9 mouse cellular contexts compared by ENCODE assay signal in the genomic region with DNA sequence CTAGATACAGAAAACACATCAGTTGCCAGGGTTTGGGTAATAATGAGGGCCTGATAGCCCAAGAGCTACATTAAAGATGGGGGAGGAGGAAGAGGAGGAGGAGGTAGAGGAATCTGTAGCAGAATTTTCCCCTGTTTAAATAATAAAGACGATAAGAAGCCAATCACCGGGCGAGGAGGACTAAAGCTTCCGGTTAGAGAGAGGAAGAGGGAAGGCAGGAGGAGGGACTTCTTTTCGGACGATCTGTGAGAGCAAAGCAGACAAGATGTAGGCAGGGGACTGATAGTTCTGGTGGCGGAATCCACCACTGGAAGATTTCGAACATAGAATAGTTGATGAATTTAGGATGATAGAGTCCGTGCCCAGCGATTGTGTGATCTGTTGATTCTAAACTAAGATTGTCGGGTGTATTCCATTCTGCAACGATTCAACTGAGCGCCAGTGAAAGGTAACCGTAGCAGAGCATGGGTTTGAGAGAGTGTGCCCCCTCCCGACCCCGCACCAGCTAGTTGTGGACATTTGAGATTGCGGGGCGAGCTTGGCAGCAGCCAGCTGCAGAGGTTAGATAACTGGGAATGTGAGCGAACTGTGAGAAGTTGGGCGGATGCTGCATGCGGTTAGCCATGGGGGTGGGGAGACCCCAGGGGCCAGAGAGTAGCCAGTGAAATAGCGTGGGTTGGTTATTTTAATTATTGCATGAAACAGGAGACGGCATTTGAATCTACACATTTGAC. TPM values are rescaled to one million over a fixed set of nuclear protein-coding genes. Genes with fewer than 3 reads are reported as not detected.
DNase-seq lines count a peak whose midpoint lies in the region; ATAC-seq lines count a peak whose summit lies in the region.
"Had no signal": no experiment of that assay in that cellular context is flagged by ENCODE, and none has a peak within 500 bp of the region (broad histone marks: within the 10 kb centered on the region; RNA-seq: fewer than 3 reads in every experiment).

No protein-coding gene starts in this region.

- no peak for DNase-seq in hindbrain, embryonic 14.5 days (ENCODE audit: low spot score)
- peak; percentile 86 for DNase-seq in R1 (ENCODE audit: low read depth, low spot score)
- DNase-seq in gastrocnemius, adult 18-20 months (ENCODE audit: low spot score): no peak
- DNase-seq in embryo, embryonic 10.5 days (ENCODE audit: low spot score): no peak
- no peak for DNase-seq in frontal cortex, postnatal 14 days (ENCODE audit: low spot score in 2 of 2)

- H3K27me3 ChIP-seq in hindbrain, embryonic 15.5 days: no peaks in the 10 kb centered on the region
- no peaks in the 10 kb centered on the region for H3K27me3 ChIP-seq in hindbrain, embryonic 14.5 days (ENCODE audit: control insufficient read depth, insufficient read depth, low read length)
- no peaks in the 10 kb centered on the region for H3K27me3 ChIP-seq in erythroblast, embryonic 14.5 days (ENCODE audit: control insufficient read depth)
- H3K27me3 ChIP-seq: embryonic facial prominence, embryonic 13.5 days had no signal

- H3K36me3 ChIP-seq in hindbrain, embryonic 15.5 days: 0 out of 2 replicates have a peak, but pooled peaks cover 3% of the 10 kb centered on the region
- H3K36me3 ChIP-seq in hindbrain, embryonic 14.5 days (replicated peaks; ENCODE audit: control insufficient read depth, insufficient read depth): no peaks in the 10 kb centered on the region; the same call in 1 of the 2 replicates
- no peaks in the 10 kb centered on the region for H3K36me3 ChIP-seq in erythroblast, embryonic 14.5 days (ENCODE audit: control insufficient read depth)
- H3K36me3 ChIP-seq: embryonic facial prominence, embryonic 13.5 days had no signal

- WGBS in hindbrain, embryonic 15.5 days: 87% methylated on average over 23 of the region's 23 CpGs
- WGBS in hindbrain, embryonic 14.5 days: 82% methylated on average over 23 of the region's 23 CpGs

- ATAC-seq in hindbrain, embryonic 15.5 days (ENCODE audit: low FRiP score, low read depth): no peak
- no peak for ATAC-seq in hindbrain, embryonic 14.5 days (ENCODE audit: low FRiP score)
- ATAC-seq in megakaryocyte progenitor cell, adult 5-6 weeks (replicated peaks; ENCODE audit: poor library complexity): peak; percentile 71

- H3K4me2 ChIP-seq in hindbrain, embryonic 15.5 days: no peak overlapping the region
- H3K4me2 ChIP-seq in hindbrain, embryonic 14.5 days (replicated peaks): no peak overlapping the region
- H3K4me2 ChIP-seq: embryonic facial prominence, embryonic 13.5 days had no signal

- no peaks in the 10 kb centered on the region for H3K9me3 ChIP-seq in hindbrain, embryonic 15.5 days
- H3K9me3 ChIP-seq in hindbrain, embryonic 14.5 days (ENCODE audit: control insufficient read depth, low read length): no peaks in the 10 kb centered on the region
- H3K9me3 ChIP-seq in erythroblast, embryonic 14.5 days (ENCODE audit: control insufficient read depth, low read length): peaks cover 2% of the 10 kb centered on the region
- H3K9me3 ChIP-seq: embryonic facial prominence, embryonic 13.5 days had no signal

- no peak overlapping the region for H3K9ac ChIP-seq in hindbrain, embryonic 15.5 days
- H3K9ac ChIP-seq in hindbrain, embryonic 14.5 days: no peak overlapping the region
- H3K9ac ChIP-seq: embryonic facial prominence, embryonic 13.5 days had no signal

- H3K27ac ChIP-seq in hindbrain, embryonic 15.5 days (replicated peaks): no peak overlapping the region
- H3K27ac ChIP-seq in hindbrain, embryonic 14.5 days: no peak overlapping the region
- H3K27ac ChIP-seq: embryonic facial prominence, embryonic 13.5 days had no signal

- peaks cover 10% of the 10 kb centered on the region for H3K4me1 ChIP-seq in hindbrain, embryonic 15.5 days (replicated peaks)
- peaks cover 6% of the 10 kb centered on the region for H3K4me1 ChIP-seq in hindbrain, embryonic 14.5 days (replicated peaks; ENCODE audit: control insufficient read depth, insufficient read depth, low read length)
- H3K4me1 ChIP-seq in erythroblast, embryonic 14.5 days (ENCODE audit: control insufficient read depth): peaks cover 28% of the 10 kb centered on the region

- H3K4me3 ChIP-seq in hindbrain, embryonic 15.5 days: peak overlapping the region; percentile 8; the same call in 1 of the 2 replicates
- no peak overlapping the region for H3K4me3 ChIP-seq in hindbrain, embryonic 14.5 days (replicated peaks; ENCODE audit: low read length)
- peak overlapping the region; percentile 59 for H3K4me3 ChIP-seq in erythroblast, embryonic 14.5 days (replicated peaks)
- H3K4me3 ChIP-seq: embryonic facial prominence, embryonic 13.5 days had no signal

RNA-seq across cellular contexts. Expression of a gene that starts 52.4 kb away (rescaled TPM):
- polyA plus RNA-seq in hindbrain, embryonic 15.5 days (2015; fragmentation: Nextera tagmentation; extraction: Ambion mirVana): 30.5 and 31.2 TPM in 2 replicates
- 31.7 and 33.5 TPM in 2 replicates for polyA plus RNA-seq in hindbrain, embryonic 14.5 days (2014; fragmentation: Nextera tagmentation; extraction: Ambion mirVana)
- 0.01 TPM in 1 of 2 replicates, not detected in the other for polyA plus RNA-seq in erythroblast, embryonic 14.5 days (2012)
- not detected in 2 replicates for total RNA-seq in megakaryocyte progenitor cell, adult 5-6 weeks (2015)
- not detected in 2 replicates for total RNA-seq in megakaryocyte progenitor cell, adult 5-6 weeks (2017)
- 1 to 10 TPM in 1 of 2 experiments, under 1 TPM in 1; 0.41 to 1.1 TPM for total RNA-seq in gastrocnemius, adult 18-20 months (2021)

Comparison
In these comparisons a context has a peak if more than half of its experiments do, and no peak if none do; other contexts are left out.
1. RNA of a gene that starts 52.4 kb away (polyA plus RNA-seq): 31.7 to 33.5 TPM in hindbrain, embryonic 14.5 days and 30.5 to 31.2 TPM in hindbrain, embryonic 15.5 days; 0.01 TPM in erythroblast, embryonic 14.5 days; every median in the first group is over 10 times any median in the second.